Mouse (Mus musculus): ENCODE measurements around the gene Lalba. TPM values are rescaled to one million over a fixed set of nuclear protein-coding genes. Genes with fewer than 3 reads are reported as not detected.
"Not testable (repeated sequence)": the region's sequence is repeated elsewhere in the genome, so short reads cannot be mapped to it uniquely, and the experiment has no call there.

The Lalba gene
- polyA plus RNA-seq, 1 experiment from 2014 or later: 0.57 TPM

- not testable (repeated sequence) for DNase-seq (ENCODE audit: low spot score); ATAC-seq (replicated peaks; ENCODE audit: low FRiP score, low TSS enrichment, low read depth); H3K4me1 ChIP-seq (replicated peaks; ENCODE audit: control insufficient read depth, insufficient read depth, low read length); H3K27me3 ChIP-seq (replicated peaks; ENCODE audit: control insufficient read depth, insufficient read depth, low read length); H3K4me3 ChIP-seq (ENCODE audit: low read depth, low read length); H3K9ac ChIP-seq (ENCODE audit: low read length); H3K36me3 ChIP-seq (ENCODE audit: control insufficient read depth, insufficient read depth, low read length); H3K4me2 ChIP-seq (ENCODE audit: low read length); H3K9me3 ChIP-seq (ENCODE audit: control insufficient read depth, low read length); H3K27ac ChIP-seq (ENCODE audit: low read depth)
- WGBS: 78% methylated on average over 5 of the region's 5 CpGs
These were observed 51.6 kb downstream of the Lalba start, which contains the start of gene Olfr282 for GRCm38 (mm10) chr15:98430925-98431324. Gene Olfr282 (plus strand): TSS chr15:98431225.

Small RNA genes lying within 50 kb of the gene (microRNA-seq; reads per million reads assigned to microRNA genes)
- gene Mir1291: 0.93 reads per million, percentile 6 among the genes with 10 or more reads in this experiment

Other genes with a start within 250 kb of the Lalba start
- not detected in 2 replicates for gene Olfr286, start 248.3 kb downstream of the Lalba start, polyA plus RNA-seq (2014; fragmentation: Nextera tagmentation; extraction: Ambion mirVana)
- not detected in 2 replicates for gene H1fnt, start 225.4 kb downstream of the Lalba start, polyA plus RNA-seq (2014; fragmentation: Nextera tagmentation; extraction: Ambion mirVana)
- 0.41 and 0.71 TPM in 2 replicates for gene Zfp641, start 186.6 kb downstream of the Lalba start, polyA plus RNA-seq (2014; fragmentation: Nextera tagmentation; extraction: Ambion mirVana)
- not detected in 2 replicates for gene Olfr285, start 165.4 kb downstream of the Lalba start, polyA plus RNA-seq (2014; fragmentation: Nextera tagmentation; extraction: Ambion mirVana)
- not detected in 2 replicates for gene Olfr284, start 141.7 kb downstream of the Lalba start, polyA plus RNA-seq (2014; fragmentation: Nextera tagmentation; extraction: Ambion mirVana)
- not detected in 2 replicates for gene Olfr283, start 101.8 kb downstream of the Lalba start, polyA plus RNA-seq (2014; fragmentation: Nextera tagmentation; extraction: Ambion mirVana)
- gene Olfr282, start 51.5 kb downstream of the Lalba start, polyA plus RNA-seq (2014; fragmentation: Nextera tagmentation; extraction: Ambion mirVana): not detected in 2 replicates
- not detected in 2 replicates for gene Olfr281, start 30.1 kb downstream of the Lalba start, polyA plus RNA-seq (2014; fragmentation: Nextera tagmentation; extraction: Ambion mirVana)
- gene OR5BS1P, start 12.8 kb downstream of the Lalba start, polyA plus RNA-seq (2014; fragmentation: Nextera tagmentation; extraction: Ambion mirVana): not detected in 2 replicates
- gene Olfr279, start 9.7 kb upstream of the Lalba start, polyA plus RNA-seq (2014; fragmentation: Nextera tagmentation; extraction: Ambion mirVana): not detected in 2 replicates
- gene Kansl2, start 51.5 kb upstream of the Lalba start, polyA plus RNA-seq (2014; fragmentation: Nextera tagmentation; extraction: Ambion mirVana): 97.3 and 99.7 TPM in 2 replicates
- gene Ccnt1, start 88.2 kb upstream of the Lalba start, polyA plus RNA-seq (2014; fragmentation: Nextera tagmentation; extraction: Ambion mirVana): 48.7 and 52.6 TPM in 2 replicates
- gene 4930415O20Rik, start 88.3 kb upstream of the Lalba start, polyA plus RNA-seq (2014; fragmentation: Nextera tagmentation; extraction: Ambion mirVana): 0.35 and 0.59 TPM in 2 replicates
- gene Adcy6, start 127.4 kb upstream of the Lalba start, polyA plus RNA-seq (2014; fragmentation: Nextera tagmentation; extraction: Ambion mirVana): 19.8 and 21.9 TPM in 2 replicates
- gene Cacnb3, start 148.1 kb upstream of the Lalba start, polyA plus RNA-seq (2014; fragmentation: Nextera tagmentation; extraction: Ambion mirVana): 31.5 and 34.8 TPM in 2 replicates
- gene Ddx23, start 180.2 kb upstream of the Lalba start, polyA plus RNA-seq (2014; fragmentation: Nextera tagmentation; extraction: Ambion mirVana): 27.1 TPM in 2 replicates
- 0.83 and 1.0 TPM in 2 replicates for gene Rnd1, start 194.7 kb upstream of the Lalba start, polyA plus RNA-seq (2014; fragmentation: Nextera tagmentation; extraction: Ambion mirVana)
- gene Ccdc65, start 225.5 kb upstream of the Lalba start, polyA plus RNA-seq (2014; fragmentation: Nextera tagmentation; extraction: Ambion mirVana): 0.57 and 1.6 TPM in 2 replicates
- 47.9 and 53.1 TPM in 2 replicates for gene Fkbp11, start 245.5 kb upstream of the Lalba start, polyA plus RNA-seq (2014; fragmentation: Nextera tagmentation; extraction: Ambion mirVana)